Mouse (Mus musculus) stomach, postnatal 0 days (tissue): Measurements from ENCODE around the gene Naa10. TPM values are rescaled to one million over a fixed set of nuclear protein-coding genes. Genes with fewer than 3 reads are reported as not detected.
A peak's percentile ranks its signal among the peaks of the same experiment; 100 is the strongest.

ENCODE experiments used
- ATAC-seq: fragments of 200-750 bp; cut with Nextera tagmentation; 2 replicates; pipeline ENCODE4 v1.8.0; 2017; ENCODE audit not compliant: low FRiP score, low TSS enrichment
- DNase-seq: peaks from one replicate; pipeline ENCODE4 v3.0.0-alpha.2; 2016; ENCODE audit warnings: low spot score
- H3K27ac ChIP-seq: fragments of 300-500 bp; sonication (generic); replicated peaks from 2 replicates; pipeline ENCODE4 v1.5.1; 2014; ENCODE audit warnings: mild to moderate bottlenecking, control low read depth
- H3K27me3 ChIP-seq: fragments of 300-500 bp; sonication (generic); 2 replicates; pipeline ENCODE4 v1.6.1; 2014; ENCODE audit warnings: low read length; ENCODE audit not compliant: control insufficient read depth, insufficient read depth
- H3K36me3 ChIP-seq: fragments of 300-500 bp; sonication (generic); 2 replicates; pipeline ENCODE4 v1.6.1; 2014; ENCODE audit warnings: low read length, mixed read lengths; ENCODE audit not compliant: control insufficient read depth, insufficient read depth
- H3K4me1 ChIP-seq: fragments of 300-500 bp; sonication (generic); replicated peaks from 2 replicates; pipeline ENCODE4 v1.6.1; 2014; ENCODE audit warnings: antibody characterized with exemption; ENCODE audit not compliant: control insufficient read depth, insufficient read depth
- H3K4me2 ChIP-seq: fragments of 300-500 bp; sonication (generic); replicated peaks from 2 replicates; pipeline ENCODE4 v1.6.1; 2014; ENCODE audit warnings: low read depth, mild to moderate bottlenecking, control low read depth, moderate library complexity
- H3K4me3 ChIP-seq: fragments of 300-500 bp; sonication (generic); 2 replicates; pipeline ENCODE4 v1.5.1; 2014; ENCODE audit warnings: low read depth, low read length, control low read depth
- H3K9ac ChIP-seq: fragments of 300-500 bp; sonication (generic); 2 replicates; pipeline ENCODE4 v1.6.1; 2014; ENCODE audit warnings: mild to moderate bottlenecking, low read length, control low read depth, mixed read lengths
- H3K9me3 ChIP-seq: fragments of 300-500 bp; sonication (generic); 2 replicates; pipeline ENCODE4 v1.6.1; 2016; ENCODE audit warnings: low read length; ENCODE audit not compliant: control insufficient read depth
- CTCF ChIP-seq: IDR thresholded peaks from 2 replicates; pipeline ENCODE4 v1.5.1; 2016; ENCODE audit warnings: antibody characterized with exemption, low read depth, mild to moderate bottlenecking, moderate library complexity
- EP300 ChIP-seq: optimal IDR thresholded peaks from 2 replicates; pipeline ENCODE3; 2016; ENCODE audit warnings: antibody characterized with exemption
- WGBS: fragments of 180-500 bp; shearing (Covaris S2); extraction: QIAGEN DNeasy Blood & Tissue Kit; methylation state at CpG from one replicate; pipeline ENCODE4 v1.1.7; 2014; 5-methylcytosine and 5-hydroxymethylcytosine counted together
- polyA plus RNA-seq: library from polyadenylated mRNA; unstranded; fragments of >200 nt; fragmentation: Nextera tagmentation; extraction: Ambion mirVana; gene quantifications from 2 replicates; pipeline ENCODE4 v1.2.1, GENCODE M21; 2015

Gene Naa10
- polyA plus RNA-seq, 1 experiment from 2014 or later, result 82.6 TPM

DNA sequence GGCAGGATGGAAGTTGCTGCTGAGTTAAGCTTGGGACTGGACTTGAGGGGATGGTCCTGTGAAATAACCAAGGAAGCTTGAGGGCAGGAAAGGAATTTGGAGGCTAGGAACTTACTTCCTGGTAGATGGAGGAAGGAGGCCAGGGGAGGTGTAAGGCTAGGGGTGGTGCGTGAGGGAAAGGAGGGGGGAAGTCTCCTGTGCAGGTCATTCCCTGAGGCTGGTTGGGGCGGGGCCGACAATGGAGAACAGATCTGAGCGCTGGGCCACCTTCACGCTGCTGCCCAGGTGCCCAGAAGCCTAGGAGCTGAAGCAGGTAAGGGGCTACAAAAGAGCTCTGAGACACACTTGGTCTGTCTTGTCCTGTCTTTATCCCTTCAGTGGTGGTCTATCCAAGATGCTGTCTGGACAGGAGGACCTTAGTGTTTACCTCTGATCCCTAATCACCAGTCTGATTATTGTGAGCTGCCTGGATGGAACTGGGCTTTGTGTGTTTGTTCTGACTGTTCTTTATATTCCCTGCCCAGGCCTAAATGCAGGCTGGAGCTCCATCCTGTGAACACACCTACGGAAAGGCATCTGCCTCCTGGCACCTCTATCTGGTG lies 30.1 kb downstream of the Naa10 start, which contains the start of gene Avpr2:
TSS of gene Avpr2 (plus strand) at position 552 of the 602 bp plus-strand sequence.
- TF ChIP-seq CTCF (no peak), EP300 (no peak)
- Histone ChIP-seq H3K27me3 (no peaks in the 10 kb centered on the region), H3K4me2 (no peak within 1 kb of the TSS), H3K9me3 (no peaks in the 10 kb centered on the region), H3K4me3 (no peak within 1 kb of the TSS), H3K9ac (no peak within 1 kb of the TSS), H3K36me3 (no peaks in the 10 kb centered on the region), H3K27ac (no peak within 1 kb of the TSS), H3K4me1 (no peaks in the 10 kb centered on the region)
- WGBS, result 45% methylated on average over 5 of the region's 6 CpGs
- ATAC-seq, result peak; percentile 61; the same call in 1 of the 2 replicates
- DNase-seq, result peak; percentile 43

DNA sequence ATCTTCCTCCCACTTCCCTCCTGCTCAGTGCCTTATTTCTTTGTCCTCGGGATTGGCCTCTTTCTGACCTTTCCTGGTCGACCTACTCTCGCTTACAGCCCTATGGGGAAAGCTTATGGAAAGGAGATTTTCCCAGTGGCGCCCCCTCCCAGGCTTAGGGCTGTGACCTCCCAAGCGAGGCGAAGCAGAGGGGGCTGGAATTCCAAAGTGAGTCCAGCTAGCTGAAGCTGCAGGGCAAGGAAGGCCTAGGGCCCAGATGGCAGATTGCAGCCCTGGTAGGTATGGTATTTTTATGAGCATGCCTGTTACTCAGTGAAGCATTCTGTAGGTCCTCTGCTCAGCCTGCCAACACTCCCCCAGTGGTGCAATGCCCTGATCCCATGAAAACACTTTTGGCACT lies 40.3 kb downstream of the Naa10 start:
- Histone ChIP-seq H3K27ac (no peak overlapping the region), H3K4me1 (no peaks in the 10 kb centered on the region), H3K9me3 (no peaks in the 10 kb centered on the region), H3K4me2 (no peak overlapping the region), H3K9ac (no peak overlapping the region), H3K4me3 (no peak overlapping the region), H3K36me3 (no peaks in the 10 kb centered on the region), H3K27me3 (no peaks in the 10 kb centered on the region)
- ATAC-seq (no peak), DNase-seq (no peak)
- WGBS, result 31% methylated on average over 6 of the region's 6 CpGs
- no peak for TF ChIP-seq CTCF
- TF ChIP-seq EP300, result no peak

DNA sequence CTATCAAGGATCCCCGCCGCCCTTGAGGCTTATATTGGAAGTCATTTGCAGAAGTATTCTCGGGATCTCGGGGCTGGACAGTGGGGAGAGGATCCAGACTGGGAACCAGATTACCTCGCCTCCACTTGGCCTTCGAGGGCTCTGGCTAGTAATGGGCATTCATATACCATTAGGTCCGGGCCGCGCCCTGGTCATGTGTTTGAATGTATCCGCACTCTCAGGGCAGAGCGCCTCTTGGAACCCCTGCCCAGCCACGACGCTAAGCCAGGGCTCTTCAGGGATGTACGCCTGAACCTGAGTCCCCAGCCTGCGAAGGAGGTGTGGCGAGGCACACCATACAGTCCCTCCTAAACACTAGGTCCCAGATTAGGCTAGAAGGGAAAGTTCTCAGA lies 40.7 kb downstream of the Naa10 start:
- H3K4me3 ChIP-seq, result peak overlapping the region; percentile 39
- H3K4me1 ChIP-seq, result no peaks in the 10 kb centered on the region
- whole genome bisulfite sequencing, result 24% methylated on average over 16 of the region's 16 CpGs
- H3K4me2 ChIP-seq, result peak overlapping the region; percentile 59
- ATAC-seq (peak; percentile 48; the same call in 1 of the 2 replicates), DNase-seq (peak; percentile 16)
- no peaks in the 10 kb centered on the region for H3K36me3 ChIP-seq
- no peaks in the 10 kb centered on the region for H3K27me3 ChIP-seq
- H3K9me3 ChIP-seq, result no peaks in the 10 kb centered on the region
- TF ChIP-seq CTCF (no peak), EP300 (no peak)
- no peak overlapping the region for H3K9ac ChIP-seq
- no peak overlapping the region; the same call in 1 of the 2 replicates for H3K27ac ChIP-seq

DNA sequence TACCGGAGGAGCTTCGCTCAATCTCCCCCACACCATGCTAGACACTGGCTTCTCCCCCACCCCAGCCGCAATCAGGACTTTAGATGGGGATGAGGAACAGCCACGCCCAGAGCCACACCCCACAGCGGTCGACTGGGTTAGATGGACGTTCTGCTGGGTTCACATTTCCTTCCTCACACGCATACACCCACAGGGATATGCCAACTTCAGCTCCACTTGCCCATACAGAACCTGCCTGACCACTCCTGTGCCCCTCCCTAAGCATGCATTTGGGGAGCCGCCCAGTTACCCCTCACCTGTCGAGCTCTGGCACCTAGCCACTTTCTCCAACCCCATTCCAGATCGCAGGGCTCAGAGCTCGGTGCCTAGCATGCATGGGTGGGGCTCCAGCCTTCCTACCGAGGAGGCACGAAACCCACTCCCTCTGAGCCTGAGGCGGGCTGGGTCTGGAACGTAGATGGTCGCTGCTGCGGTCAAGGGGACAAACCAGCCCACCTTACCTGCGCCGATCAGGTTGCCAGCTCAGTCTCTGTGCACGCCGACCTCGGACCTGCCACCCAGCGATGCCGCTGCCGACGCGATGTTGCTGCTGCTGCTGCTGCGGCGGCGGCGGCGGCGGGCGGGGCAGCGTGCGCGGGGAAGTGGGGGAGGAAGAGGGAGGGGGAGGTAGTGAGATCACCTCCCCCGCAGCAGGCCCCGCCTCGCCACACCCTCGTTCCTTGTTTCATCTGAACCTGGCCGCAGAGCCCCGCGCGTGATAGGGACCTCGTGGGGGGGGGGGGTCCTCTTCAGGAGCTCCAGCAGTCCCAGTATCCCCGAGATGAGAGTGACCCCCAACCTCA lies 41.3 kb downstream of the Naa10 start:
- H3K4me1 ChIP-seq, result no peaks in the 10 kb centered on the region
- H3K4me2 ChIP-seq, result peak overlapping the region; percentile 59
- TF ChIP-seq CTCF, result no peak
- no peak for TF ChIP-seq EP300
- no peaks in the 10 kb centered on the region for H3K36me3 ChIP-seq
- peak overlapping the region; percentile 49; the same call in 1 of the 2 replicates for H3K27ac ChIP-seq
- peak; percentile 78 for DNase-seq
- H3K9me3 ChIP-seq, result no peaks in the 10 kb centered on the region
- 16% methylated on average over 32 of the region's 48 CpGs for WGBS
- no peak overlapping the region for H3K9ac ChIP-seq
- H3K4me3 ChIP-seq, result peak overlapping the region; percentile 39
- no peaks in the 10 kb centered on the region for H3K27me3 ChIP-seq
- peak; percentile 91 for ATAC-seq

DNA sequence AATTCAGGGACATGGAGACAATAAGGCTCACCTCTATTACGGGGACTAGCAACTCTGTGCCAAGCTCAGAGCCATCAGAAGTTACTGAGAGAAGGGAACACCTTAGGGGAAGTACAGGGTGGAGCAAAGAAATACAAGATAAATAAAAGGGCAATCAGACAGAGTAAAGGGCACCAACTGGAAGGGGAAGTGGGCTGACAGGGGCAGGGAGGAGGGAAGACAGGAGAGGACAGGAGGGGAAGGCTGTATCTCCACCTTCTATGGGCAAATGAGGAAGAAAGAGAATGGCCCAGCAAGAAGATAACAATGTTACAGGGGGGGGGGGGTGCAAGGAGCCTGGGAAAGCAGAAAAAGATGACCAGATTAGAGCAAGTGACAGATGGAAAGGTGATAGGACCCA lies 44.7 kb downstream of the Naa10 start:
- Histone ChIP-seq H3K36me3 (no peaks in the 10 kb centered on the region), H3K9ac (no peak overlapping the region), H3K4me2 (no peak overlapping the region), H3K27ac (no peak overlapping the region), H3K4me1 (no peaks in the 10 kb centered on the region), H3K9me3 (no peaks in the 10 kb centered on the region), H3K27me3 (no peaks in the 10 kb centered on the region), H3K4me3 (no peak overlapping the region)
- DNase-seq, result no peak
- no peak for TF ChIP-seq EP300
- TF ChIP-seq CTCF, result no peak
- WGBS, result 60% methylated on average over 1 of the region's 1 CpGs
- no peak for ATAC-seq

DNA sequence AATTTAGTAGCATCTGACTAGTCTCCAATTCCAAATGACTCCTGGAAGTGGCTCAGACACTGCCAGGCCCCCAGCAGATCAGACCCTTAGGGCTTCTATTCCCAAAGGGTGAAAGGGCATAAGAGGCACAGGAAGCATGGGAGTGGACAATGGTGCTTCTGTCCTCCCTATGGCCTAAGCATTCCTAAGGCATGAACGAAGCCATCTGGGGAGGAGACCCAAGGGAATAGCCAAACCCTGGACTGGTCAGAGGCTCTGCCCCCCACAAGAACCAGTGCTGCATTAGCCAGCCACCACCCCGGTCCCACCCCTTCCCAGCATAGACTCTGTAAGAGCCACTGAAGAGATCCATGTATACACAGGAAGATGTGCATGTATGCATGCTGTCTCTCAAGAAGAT lies 45.9 kb downstream of the Naa10 start:
- ATAC-seq (no peak), DNase-seq (no peak)
- Histone ChIP-seq H3K4me2 (no peak overlapping the region), H3K9me3 (no peaks in the 10 kb centered on the region), H3K27me3 (no peaks in the 10 kb centered on the region), H3K9ac (no peak overlapping the region), H3K36me3 (no peaks in the 10 kb centered on the region), H3K4me3 (no peak overlapping the region), H3K4me1 (no peaks in the 10 kb centered on the region), H3K27ac (no peak overlapping the region)
- WGBS, result 56% methylated on average over 2 of the region's 2 CpGs
- TF ChIP-seq CTCF (no peak), EP300 (no peak)
